Mouse (Mus musculus) fat pad, adult 2 months (tissue): ENCODE data around the gene Tbc1d2b.

Source experiments
- DNase-seq: peaks from one replicate; pipeline ENCODE4 v3.0.0-alpha.2; 2011; ENCODE audit warnings: low read depth, low spot score; ENCODE audit errors: extremely low read depth

Tbc1d2b gene

DNA sequence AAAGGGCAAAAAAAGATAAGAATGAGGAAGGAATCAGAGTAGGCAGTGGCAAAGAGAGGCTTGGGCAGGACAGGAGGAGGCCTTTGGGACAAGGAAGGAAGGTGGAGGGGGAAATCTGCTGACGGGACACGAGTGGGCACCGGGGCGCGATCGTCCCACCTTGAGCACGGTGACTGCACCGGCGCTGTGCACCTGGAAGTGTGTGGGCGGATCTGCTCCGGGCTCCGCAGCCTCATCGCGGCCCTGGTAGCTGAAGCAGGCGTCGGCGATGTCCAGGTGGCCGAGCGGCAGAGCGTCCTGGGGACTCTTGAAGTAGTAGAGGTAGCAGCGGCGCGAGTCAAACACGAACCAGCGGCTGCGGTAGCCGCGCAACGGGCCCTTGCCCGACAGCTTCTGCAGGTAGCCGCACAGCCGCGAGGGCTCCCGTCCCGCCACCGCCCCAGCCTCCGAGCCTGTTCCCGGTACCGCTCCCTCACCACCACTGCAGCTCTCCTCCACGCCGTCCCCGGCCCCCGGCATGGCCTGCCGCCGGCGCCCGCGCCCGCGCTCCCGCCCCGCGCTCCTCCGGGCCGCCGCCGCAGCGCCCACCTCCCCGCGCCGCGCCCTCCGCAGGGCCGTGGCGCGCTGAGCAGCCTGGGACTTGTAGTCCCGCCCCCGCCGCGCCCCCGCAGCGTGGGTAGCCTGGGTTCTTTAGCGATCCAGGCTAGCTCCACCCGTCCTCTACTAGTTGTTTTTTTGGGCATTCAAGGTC, at the start of gene Tbc1d2b:
Tbc1d2b (minus strand) TSS at position 612 of the 751 bp plus-strand sequence.
- no peak for DNase-seq

DNA sequence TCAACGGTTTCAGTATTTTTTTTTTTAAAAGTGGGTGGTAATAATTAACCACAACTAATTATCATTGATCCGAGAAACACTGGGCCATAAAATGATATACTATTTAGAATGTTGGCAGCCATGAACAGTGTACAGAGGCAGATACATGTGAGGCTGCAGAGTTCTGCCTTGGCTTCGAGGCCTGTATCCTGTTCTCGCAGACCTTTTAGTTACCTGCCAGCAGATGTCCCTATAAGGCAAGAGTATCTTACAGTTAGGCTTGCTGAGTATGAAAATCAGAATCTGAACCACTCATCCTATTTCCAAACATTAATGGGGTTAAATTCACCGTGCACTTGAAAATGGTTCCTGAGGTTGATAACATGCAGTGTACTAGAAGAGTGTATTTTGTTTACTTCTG, 45.7 kb upstream of the Tbc1d2b start:
- DNase-seq, result no peak

DNA sequence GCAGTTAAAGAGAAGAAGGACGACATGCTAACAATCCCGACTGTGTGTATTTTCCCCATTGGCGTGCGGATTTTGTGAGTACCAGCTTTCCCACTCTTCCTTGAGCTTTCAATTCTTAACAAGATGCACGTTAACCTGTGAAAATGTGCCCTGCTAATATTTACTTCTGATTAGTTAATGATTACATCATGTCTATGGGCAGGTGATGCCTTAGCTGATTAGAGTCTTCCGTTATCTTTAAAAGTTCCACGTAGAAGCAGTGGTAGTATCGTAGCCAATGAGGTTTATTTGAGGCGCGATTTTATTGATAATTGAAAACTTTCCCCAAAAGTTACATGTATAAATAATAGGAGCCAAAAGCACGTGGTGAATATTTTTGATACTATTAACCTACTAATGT, 45.1 kb upstream of the Tbc1d2b start:
- no peak for DNase-seq

DNA sequence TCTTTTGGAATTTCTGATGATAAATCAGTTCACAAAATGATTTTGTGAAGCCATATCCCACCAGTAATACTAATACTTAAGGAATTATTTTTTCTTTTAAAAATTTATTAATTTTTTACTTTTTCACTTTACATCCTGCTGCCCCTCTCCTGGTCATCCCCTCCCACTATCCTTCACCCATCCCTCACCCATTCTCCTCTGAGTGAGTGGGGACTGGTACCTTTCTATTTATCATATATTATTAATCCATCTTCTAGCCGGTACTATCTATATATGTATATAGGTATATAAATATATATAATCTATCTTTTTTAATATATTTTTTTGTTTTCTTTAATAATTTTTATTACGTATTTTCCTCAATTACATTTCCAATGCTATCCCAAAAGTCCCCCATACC, 33.6 kb upstream of the Tbc1d2b start:
- DNase-seq, result no peak

DNA sequence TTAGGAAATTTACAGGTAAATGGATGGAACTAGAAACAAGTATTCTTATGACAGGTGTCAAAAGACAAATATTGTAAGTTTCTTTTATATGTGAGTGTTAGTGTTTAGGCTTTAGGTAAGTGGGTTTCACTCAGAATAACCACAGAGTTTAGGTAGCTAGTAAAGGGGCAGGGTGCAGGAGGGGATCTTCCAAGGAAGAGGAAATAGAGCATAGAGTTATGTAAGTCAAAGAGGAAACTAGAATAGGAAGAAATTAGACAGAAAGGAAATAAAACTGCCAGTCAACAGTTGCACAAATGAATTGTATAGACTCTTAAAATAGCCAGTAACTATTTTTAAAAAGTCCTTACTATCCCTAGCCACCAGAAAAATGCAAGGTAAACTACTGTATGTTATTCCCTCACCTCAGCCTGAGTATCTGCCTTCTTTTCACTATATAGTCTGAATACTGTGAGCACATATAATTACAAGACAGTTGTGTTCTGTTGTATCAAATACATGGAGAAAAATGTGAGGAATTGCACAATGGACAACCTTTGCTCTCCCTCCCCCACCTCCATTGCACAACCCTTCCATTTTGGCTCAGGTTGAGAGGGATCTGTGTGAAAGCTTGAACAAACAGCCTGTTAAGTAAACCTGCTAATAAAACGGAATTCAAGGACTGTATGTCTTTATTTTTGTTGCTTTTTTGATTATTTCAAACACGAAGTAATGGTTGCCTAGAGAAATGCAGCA, 32.7 kb upstream of the Tbc1d2b start:
- DNase-seq, result peak; percentile 56

DNA sequence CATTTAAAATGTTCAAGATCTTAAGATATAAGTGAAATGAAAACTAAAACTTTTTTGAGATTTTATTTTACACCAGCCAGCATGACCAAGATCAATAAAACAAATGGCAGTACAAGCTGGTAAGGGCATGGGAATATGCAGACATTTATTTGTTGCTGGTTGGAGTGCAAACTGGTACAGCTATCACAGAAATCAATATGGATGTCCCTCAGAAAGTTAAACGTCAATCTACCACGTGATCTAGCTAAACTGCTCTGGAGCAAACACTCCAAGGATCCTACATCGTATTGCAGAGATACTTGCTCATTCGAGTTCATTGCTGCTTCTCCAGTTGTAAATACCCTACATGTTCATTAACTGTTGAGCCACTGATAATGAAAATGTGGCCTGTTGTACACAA, 32.1 kb upstream of the Tbc1d2b start:
- no peak for DNase-seq

DNA sequence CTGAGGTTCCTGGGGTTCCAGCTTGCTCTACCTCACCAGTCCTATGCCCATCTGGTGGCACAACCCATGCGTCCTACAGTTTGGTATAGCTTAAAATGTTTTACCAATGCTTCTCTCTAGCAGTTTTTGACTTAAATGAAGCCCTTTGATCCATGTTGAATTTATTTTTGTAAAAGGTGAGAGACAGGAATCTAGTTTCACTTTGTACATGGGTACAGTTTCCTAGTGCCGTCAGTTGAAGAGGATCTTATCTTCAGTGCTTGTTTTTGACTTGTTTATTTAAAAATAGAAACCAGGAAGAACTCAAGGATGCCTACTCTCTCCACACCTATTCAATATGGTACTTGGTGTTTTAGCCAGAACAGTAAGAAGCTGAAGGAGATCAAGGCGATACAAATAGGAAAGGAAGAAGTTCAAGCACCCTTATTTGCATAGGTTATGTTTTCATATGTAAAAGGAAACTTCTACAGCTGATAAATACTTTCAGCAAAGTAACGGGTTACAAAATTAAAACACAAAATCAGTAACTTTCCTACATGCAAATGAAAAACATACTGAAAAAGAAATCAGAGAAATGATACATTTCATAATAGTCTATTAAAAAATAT, 30.6 kb upstream of the Tbc1d2b start:
- DNase-seq, result no peak

DNA sequence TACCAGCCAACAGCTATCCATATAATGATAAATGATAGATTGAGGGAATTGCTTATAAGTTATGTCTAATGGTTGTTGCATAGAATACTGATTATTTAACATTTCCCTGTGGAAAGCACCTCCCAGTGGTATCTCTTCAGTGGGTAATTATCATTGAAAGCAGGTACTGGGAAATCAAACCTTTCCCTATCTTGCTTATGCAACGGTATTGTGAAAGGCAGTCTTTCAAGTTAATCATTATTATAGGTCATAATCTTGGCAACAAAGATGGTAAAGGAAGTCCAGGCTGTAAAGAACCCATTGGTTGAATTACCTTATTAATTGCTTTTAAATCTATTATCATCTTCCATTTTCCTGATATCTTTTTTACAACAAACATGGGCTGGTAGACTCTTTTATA, 27.0 kb upstream of the Tbc1d2b start:
- DNase-seq, result no peak

DNA sequence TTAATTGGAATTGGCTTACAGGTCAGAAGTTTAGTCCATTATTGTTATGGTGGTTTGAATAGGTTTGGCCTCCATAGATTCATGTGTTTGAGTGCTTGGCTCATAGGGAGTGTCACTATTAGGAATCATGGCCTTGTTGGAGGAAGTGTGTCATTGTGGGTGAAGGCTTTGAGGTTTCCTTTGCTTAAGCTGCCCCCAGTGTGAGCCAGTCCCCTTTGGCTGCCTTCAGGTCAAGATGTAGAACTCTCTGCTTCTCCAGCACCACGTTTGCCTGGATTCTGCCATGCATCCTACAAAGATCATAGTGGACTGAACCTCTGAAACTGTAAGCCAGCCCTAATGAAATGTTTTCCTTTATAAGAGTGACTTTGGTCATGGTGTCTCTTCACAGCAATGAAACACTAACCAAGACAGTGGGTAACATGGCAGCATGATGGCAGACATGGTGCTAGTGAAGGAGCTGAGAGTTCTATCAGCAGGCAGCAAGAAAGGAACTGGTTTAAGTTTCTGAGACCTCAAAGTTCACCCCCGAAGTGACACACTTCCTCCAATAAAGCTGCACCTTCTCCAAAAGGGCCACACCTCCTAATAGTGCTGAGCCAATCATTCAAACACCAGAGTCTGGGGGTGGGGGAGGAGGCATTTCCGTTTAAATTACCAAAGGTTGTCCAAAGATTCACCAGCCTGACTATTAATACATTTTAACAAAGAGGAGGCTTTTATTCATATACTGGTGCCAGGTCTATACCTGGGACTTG, 23.2 kb upstream of the Tbc1d2b start:
- no peak for DNase-seq

DNA sequence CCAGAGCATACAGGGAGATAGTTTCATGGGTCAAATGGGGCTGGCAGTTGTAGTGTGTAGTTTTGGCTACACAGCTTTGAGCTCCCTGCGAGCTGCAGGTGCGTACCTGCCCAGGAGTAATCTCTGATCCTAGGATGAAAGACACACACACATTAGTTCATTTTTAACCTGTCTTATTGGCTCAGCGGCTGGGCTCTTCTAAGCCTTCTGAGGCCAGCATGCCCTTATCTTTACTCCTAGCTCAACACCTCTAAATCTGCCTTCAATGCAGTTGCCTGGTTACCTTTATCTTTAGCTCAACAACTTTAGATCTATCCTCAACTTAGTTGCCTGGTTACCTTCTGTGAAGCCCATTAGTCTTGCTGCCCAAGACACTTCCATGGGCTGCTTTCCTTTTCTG, 7.8 kb upstream of the Tbc1d2b start:
- DNase-seq, result no peak

DNA sequence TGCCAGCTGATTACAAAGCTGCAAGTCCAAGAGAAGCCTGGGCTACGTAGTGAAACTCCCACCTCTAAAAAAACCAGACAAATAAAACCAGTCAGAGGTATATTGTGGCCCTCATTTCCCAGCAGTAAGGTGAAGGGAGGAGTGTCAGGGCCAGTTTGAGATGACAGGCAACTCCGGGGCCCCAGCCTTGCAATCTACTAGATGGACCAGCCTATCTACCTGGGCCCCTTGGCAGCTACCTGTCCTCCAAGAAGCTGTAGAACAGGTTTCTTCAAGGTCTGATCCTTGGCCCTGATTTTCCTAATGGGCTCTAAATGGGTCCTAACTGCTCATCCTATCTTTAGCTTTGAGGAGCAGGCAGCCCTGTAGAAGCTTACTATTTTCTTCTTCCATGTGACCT, 7.3 kb upstream of the Tbc1d2b start:
- no peak for DNase-seq

DNA sequence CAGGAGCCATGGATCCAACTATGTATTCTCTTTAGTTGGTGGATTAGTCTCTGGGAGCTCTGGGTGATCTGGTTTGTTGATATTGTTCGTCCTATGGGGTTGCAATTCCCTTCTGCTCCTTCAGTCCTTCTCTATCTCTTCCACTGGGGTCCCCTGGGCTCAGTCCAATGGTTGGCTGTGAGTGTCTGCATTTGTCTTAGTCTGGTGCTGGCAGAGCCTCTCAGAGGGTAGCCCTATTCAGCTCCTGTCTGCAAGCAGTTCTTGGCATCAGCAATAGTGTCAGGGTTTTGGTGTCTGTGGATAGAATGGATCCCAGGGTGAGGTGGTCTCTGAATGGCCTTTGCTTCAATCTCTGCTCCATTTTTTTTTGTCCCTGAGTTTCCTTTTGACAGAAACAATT, 6.2 kb upstream of the Tbc1d2b start:
- DNase-seq, result no peak

DNA sequence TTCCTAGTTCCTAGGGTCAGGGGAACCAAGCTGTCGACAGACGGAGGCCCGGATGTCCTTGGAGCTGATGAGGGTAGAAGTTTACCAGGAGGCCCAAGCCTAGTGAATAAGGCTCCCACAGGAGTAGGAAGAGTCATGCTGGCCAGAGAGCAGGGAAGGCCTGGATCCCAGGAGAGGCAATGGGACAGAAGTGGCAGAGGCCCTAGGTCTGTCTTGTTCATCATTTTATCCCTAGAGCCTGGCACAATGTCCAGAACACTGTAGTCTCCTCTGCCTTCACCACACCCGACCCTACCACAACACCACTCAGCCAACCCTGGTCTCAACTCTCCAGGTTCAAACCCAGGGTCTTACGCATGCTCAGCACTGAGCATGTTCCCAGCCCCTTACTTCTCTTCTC, 5.3 kb upstream of the Tbc1d2b start:
- DNase-seq, result no peak

DNA sequence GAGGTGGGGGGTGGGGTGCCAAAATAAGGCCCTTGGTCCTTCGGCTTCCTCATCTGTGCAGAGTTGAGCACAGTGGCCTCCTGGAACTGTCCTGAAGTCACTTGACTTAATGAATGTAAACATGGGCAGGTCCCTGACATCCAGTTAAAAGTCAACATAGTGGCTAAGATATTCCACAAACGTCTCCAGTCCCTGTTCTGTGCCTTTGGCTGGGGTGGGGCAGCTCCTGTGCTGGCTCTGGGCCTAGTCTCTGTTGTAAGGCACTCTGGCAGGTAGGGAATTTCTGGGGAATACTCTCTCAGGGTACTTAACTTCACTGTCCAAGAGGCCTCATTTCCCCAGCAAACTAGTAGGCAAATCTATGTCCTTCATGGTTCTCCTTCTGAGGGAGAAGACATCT, 4.9 kb upstream of the Tbc1d2b start:
- DNase-seq, result no peak

DNA sequence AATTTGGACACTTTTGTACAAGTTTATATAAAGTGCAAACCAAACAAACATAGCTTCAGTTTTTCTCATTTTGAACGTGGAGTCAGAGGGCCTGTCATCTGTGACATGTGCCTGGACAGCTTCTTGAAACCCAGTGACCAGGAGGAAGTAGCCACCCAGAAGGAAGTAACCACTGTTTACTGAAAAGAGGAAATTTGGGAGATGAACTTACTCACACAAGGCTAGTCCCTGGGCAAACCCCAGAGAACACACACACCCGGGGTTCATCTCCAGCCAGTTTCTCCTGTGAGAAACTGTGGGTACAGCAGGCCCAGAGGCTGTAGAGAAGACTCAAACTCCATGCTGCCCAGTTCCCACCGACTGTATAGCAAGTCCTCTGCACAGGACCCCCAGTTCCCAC, 3.9 kb upstream of the Tbc1d2b start:
- DNase-seq, result no peak

DNA sequence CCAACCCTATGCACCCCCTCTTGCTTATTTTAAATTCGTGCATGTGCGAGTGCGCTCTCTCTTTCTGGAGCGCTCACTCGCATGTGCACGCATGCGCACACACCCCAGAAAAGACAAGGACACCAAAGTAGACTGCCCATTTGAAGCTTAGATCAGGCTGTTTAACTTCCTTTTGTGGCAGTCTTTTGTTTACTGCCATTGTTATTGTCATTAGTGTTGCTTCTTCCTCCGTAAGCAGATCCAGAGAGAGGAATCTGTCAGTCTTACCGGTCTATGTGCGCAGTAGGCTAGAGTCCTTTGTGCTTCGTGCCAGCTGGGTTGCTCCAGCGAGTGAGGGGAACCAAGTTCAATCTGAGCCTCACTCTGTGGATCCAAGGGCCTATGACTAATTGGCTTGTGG, 1.7 kb upstream of the Tbc1d2b start:
- DNase-seq, result no peak

DNA sequence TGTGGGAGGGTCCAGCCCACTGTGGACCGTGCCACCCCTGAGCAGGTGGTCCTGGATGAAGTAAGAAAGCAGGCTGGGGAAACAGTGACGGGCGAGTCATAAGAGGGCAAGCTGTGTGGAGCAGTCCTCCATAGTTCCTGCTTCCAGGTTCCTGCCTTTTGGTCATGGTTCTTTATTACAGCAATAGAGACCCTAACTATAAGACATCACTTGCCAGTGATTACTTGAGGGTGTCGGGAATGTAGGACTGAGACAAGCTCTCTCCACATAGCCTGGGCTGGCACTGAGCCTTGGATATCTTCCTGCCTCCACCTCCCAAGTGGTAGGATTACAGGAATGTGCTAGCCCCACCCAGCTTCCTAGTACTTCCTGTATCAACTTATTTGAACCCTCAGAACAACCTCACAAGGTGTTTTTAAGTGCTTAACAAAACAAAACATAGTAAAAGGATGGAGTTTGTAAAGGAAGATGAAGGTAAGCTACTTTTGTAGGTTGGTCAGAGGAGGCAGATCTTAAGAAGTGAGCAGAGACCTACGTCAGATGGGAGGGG, 1.0 kb upstream of the Tbc1d2b start:
- no peak for DNase-seq

DNA sequence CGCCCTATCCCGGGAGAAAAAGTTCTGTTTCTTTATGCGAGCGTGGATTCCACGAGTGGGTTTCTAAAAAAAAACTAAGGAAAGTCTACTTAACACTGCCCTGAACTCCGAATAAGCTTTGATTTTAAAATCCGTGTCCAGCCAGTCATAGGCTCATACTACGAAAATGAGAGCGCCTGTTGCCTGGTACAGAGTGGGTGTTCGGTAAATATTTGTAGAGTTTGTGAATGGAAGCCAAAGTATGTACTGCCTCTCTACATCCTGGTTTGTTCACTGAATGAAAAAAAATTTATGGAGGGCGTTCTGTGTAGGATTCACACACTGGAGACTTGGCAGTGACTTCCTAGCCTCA, 316 bp upstream of the Tbc1d2b start:
- DNase-seq, result no peak

DNA sequence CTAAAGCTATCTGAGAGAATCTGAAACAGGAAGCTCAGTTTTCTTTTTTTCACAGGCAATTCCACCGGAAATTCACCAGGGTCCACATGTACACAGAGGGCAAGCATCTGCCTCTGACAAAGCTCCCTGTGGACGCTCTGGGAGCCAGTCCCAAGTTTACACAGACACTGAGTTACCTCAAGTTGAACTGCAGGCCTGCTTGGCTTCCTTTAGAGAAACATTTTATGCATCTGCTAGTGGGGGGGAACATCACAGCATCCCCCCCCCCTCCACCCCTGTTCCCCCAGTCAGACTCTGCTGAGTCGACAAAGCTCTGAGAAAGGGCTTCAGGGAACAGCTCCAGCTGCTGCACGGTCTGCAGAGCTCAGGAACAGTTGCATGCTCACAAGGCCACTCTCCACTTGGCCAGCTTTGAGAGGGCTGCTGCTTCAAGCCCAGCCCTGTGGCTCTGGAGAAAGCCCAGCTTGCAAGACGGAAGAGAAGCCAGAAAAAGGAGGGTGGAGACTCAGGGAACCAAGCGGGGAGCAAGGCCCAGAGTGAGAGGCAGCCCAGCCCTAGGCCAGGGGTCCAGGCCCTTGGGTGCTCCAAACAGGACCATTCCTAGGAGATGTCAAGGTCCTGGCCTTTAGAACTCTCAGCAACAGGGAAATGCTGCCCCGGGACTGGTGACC, 1.5 kb downstream of the Tbc1d2b start:
- no peak for DNase-seq

DNA sequence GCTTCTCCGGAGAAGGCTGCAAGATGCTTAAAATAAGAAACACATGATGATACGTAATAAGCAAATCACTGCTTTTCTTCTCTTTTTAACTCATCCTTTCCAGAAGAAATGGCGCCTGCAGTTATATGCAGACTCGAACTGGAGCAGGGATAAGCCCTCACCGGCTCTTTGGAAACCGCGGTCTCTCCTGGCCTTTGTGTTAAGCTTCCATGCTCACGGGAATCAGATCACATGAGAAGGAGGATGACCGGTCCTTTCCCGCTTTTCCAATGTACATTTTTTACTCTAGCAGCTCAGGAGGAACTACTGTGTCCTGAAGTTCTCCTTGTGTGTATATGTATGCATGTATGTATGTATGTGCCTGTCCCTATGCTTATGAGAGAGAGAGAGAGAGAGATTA, 3.7 kb downstream of the Tbc1d2b start:
- no peak for DNase-seq

DNA sequence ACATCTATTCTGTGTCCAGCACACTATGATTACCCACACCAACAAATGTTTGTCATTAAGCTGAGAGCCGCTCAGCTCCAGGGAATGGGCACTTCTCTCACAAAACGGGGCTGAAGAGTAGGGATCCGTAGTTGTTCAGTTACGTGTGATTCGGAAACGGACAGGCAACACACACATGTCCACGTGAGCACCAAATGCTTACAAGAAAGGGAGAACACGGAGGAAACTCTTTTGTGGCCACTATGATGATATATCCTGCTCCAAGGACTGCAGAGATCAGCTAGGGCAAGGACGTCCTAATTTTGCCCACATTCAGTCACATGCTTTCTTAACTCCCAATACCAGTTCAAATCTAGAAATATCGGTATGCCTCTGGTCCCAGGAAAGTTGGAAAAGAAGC, 4.5 kb downstream of the Tbc1d2b start:
- no peak for DNase-seq
